Mouse (Mus musculus): ENCODE measurements at regions not wholly inside any gene's neighbourhood (a gene's known extent, or its start where the extent isn't known, plus 50 kb on each side); places are given as distances from the start of the nearest gene placed in this dataset.

DNA sequence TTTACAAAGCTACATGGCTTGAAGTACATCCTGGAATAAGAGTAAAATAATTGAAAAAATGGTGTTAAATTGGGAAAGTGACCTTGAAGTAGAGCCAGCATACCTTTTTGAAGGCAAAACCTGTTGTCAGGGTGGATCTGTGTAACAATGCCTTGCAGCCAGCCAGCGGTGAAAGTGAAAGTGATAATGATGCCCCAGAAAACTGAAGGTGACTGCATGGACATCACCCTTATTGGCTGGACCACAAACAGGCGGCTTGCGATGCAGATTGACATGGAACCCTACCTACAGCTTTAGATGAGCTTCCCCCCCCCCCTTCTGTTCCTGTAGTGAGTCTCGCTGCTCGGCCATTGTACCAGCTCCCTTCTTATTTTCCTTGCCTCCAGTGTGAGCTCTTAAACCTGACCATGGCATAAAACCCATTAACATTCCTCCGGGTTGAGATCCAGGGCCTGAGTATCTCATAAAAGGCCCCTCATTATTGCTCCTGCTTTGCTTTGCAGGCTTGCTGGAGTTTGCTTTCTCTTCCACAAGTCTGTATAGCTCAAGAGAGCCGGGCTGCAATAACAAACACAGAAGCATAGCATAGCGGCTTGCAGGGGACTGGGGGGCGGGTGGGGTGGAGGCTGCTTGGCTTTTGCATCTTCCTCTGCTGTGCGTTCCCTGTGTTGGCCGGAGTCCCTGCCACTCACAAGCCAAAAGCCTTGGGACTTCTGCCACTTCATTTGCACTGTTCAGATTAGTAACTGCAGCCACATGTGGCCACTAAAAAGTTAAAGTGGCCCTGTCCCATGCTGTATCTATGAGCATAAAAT lies 292.1 kb downstream of the Plpp3 start:
- no peak for ATAC-seq (ENCODE audit: low FRiP score)
- DNase-seq (ENCODE audit: low spot score), result no peak
- no peaks in the 10 kb centered on the region for H3K36me3 ChIP-seq (ENCODE audit: control insufficient read depth, insufficient read depth, low read length)
- H3K27ac ChIP-seq (ENCODE audit: low read depth, low read length), result no peak overlapping the region
- no peaks in the 10 kb centered on the region for H3K4me1 ChIP-seq (replicated peaks; ENCODE audit: control insufficient read depth, insufficient read depth, low read length)
- no peaks in the 10 kb centered on the region for H3K9me3 ChIP-seq (ENCODE audit: control insufficient read depth, low read length)
- 66% methylated on average over 11 of the region's 11 CpGs for WGBS
- H3K27me3 ChIP-seq (ENCODE audit: control insufficient read depth, insufficient read depth, low read length), result no peaks in the 10 kb centered on the region
- no peak overlapping the region for H3K4me2 ChIP-seq (replicated peaks; ENCODE audit: low read depth, low read length)
- no peak overlapping the region for H3K9ac ChIP-seq (ENCODE audit: low read depth, low read length)
- no peak overlapping the region for H3K4me3 ChIP-seq (ENCODE audit: low read depth, low read length)

DNA sequence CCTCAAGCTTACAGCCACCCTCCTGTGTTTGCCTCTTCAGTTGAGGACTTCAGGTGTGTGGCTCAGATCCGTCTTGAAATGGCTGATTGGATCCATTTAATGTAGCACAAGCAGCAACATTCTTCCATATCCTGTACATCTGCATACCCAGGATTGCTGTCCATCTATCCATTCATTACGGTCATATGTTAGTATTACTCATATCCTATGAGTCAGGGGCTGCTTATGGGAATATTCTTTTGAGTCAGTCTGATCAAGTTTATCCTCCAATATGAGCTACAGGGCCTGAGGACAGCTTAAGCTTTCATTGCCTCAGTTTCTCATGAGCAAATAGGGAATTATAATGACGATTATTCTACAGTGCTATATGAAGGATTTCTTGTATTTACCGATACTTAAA lies 293.7 kb downstream of the Plpp3 start:
- Histone ChIP-seq H3K27me3 (ENCODE audit: control insufficient read depth, insufficient read depth, low read length) (no peaks in the 10 kb centered on the region), H3K4me1 (replicated peaks; ENCODE audit: control insufficient read depth, insufficient read depth, low read length) (no peaks in the 10 kb centered on the region), H3K9ac (ENCODE audit: low read depth, low read length) (no peak overlapping the region), H3K4me2 (replicated peaks; ENCODE audit: low read depth, low read length) (no peak overlapping the region), H3K36me3 (ENCODE audit: control insufficient read depth, insufficient read depth, low read length) (no peaks in the 10 kb centered on the region), H3K27ac (ENCODE audit: low read depth, low read length) (no peak overlapping the region), H3K4me3 (ENCODE audit: low read depth, low read length) (no peak overlapping the region), H3K9me3 (ENCODE audit: control insufficient read depth, low read length) (no peaks in the 10 kb centered on the region)
- ATAC-seq (ENCODE audit: low FRiP score) (no peak), DNase-seq (ENCODE audit: low spot score) (no peak)
- WGBS, result 93% methylated on average over 4 of the region's 4 CpGs

DNA sequence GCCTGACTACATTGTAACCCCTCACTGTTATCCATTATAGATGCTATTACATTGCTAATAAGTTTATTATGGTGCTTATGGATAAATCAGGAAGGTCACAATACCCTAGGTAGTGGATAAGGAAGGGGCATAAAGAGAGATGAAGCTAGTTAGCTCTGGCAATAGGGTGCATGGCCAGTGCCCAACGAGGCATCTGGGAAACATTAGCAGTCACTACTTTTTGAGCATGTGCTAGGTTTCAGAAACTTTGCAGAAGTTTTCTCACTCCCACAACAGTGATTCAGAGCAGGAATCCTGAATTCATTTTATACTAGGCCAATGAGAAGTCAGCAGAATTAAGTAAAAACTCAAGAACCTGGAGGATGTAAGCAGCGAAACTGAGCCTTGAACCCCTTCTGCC lies 294.7 kb downstream of the Plpp3 start:
- H3K4me2 ChIP-seq (replicated peaks; ENCODE audit: low read depth, low read length), result no peak overlapping the region
- ATAC-seq (ENCODE audit: low FRiP score) (no peak), DNase-seq (ENCODE audit: low spot score) (no peak)
- H3K36me3 ChIP-seq (ENCODE audit: control insufficient read depth, insufficient read depth, low read length), result no peaks in the 10 kb centered on the region
- 88% methylated on average over 2 of the region's 2 CpGs for WGBS
- H3K9ac ChIP-seq (ENCODE audit: low read depth, low read length), result no peak overlapping the region
- no peaks in the 10 kb centered on the region for H3K9me3 ChIP-seq (ENCODE audit: control insufficient read depth, low read length)
- no peak overlapping the region for H3K27ac ChIP-seq (ENCODE audit: low read depth, low read length)
- no peaks in the 10 kb centered on the region for H3K27me3 ChIP-seq (ENCODE audit: control insufficient read depth, insufficient read depth, low read length)
- no peak overlapping the region for H3K4me3 ChIP-seq (ENCODE audit: low read depth, low read length)
- no peaks in the 10 kb centered on the region for H3K4me1 ChIP-seq (replicated peaks; ENCODE audit: control insufficient read depth, insufficient read depth, low read length)

DNA sequence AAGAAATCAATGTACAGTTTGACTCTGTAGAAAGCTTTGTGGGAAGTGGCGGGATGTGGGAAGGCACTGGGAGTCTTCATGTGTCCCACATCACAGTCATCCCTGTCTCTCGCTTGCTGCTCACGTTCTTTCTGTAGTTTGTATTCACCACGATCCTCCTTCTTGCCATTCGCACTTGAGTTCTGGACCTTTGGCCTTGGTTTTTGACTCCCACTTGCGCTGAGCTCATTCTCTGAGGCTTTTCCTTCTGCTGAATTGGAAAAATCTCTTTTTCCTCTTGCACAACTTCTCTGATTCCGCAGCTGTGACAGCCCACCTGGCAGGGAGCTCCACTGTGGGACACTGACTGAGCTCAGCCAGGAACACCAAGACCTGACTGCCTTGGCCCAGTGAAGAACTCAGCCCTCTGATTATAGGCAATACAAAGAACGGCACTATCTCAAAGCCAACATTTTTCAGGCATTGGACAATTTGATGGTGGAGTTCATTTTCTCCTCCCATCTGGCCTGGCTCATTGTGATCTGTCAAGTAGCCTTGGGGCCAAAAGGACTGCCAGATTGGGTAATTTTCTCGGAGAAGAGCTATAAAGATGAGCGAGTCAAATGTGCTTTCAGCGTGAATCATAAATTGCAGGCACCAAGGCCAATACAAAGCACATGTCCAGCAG lies 299.9 kb downstream of the Plpp3 start:
- no peaks in the 10 kb centered on the region for H3K9me3 ChIP-seq (ENCODE audit: control insufficient read depth, low read length)

DNA sequence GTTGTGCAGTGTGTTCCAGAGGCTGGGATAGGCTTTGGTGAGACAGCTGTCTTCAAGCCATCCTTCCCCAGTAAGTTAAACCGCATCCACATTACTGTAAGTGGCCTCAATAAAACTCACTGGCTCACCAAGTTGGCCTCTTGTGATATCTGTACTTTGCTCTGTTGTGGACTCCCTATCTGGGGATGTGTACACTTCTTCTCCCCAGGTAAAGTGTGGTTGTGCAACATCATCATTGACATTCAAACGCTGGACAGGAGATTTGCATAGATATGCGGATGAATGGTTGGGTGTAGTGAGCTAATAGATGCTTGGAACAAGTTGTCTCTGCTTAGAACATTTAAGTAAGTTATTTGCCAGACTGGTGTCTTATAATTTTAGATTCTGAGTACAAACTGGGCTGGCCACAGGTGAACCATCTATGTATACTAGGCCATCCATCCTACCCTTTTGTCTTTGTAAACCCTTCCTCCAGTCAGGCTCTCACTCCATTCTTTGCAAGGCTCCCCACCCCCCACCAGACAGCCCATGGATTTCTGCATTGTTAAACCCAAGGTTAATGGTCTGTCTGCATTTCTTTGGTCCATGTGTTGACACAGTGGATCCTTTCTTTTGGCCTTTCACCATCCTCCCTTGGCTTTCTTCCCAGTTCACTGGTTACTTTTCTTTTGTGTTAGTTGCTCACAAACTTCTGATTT lies 303.0 kb downstream of the Plpp3 start:
- DNase-seq (ENCODE audit: low spot score) (no peak), ATAC-seq (ENCODE audit: low FRiP score) (no peak)
- H3K27me3 ChIP-seq (ENCODE audit: control insufficient read depth, insufficient read depth, low read length), result no peaks in the 10 kb centered on the region
- no peak overlapping the region for H3K9ac ChIP-seq (ENCODE audit: low read depth, low read length)
- no peaks in the 10 kb centered on the region for H3K9me3 ChIP-seq (ENCODE audit: control insufficient read depth, low read length)
- WGBS, result 82% methylated on average over 3 of the region's 3 CpGs
- H3K4me2 ChIP-seq (replicated peaks; ENCODE audit: low read depth, low read length), result no peak overlapping the region
- H3K27ac ChIP-seq (ENCODE audit: low read depth, low read length), result no peak overlapping the region
- no peaks in the 10 kb centered on the region for H3K4me1 ChIP-seq (replicated peaks; ENCODE audit: control insufficient read depth, insufficient read depth, low read length)
- H3K4me3 ChIP-seq (ENCODE audit: low read depth, low read length), result no peak overlapping the region
- H3K36me3 ChIP-seq (ENCODE audit: control insufficient read depth, insufficient read depth, low read length), result no peaks in the 10 kb centered on the region

More for the DNA sequence above, 299.9 kb downstream of the Plpp3 start:
- DNase-seq (ENCODE audit: low spot score) (no peak), ATAC-seq (ENCODE audit: low FRiP score) (no peak)
- Histone ChIP-seq H3K27ac (ENCODE audit: low read depth, low read length) (no peak overlapping the region), H3K4me3 (ENCODE audit: low read depth, low read length) (no peak overlapping the region), H3K36me3 (ENCODE audit: control insufficient read depth, insufficient read depth, low read length) (no peaks in the 10 kb centered on the region), H3K4me1 (replicated peaks; ENCODE audit: control insufficient read depth, insufficient read depth, low read length) (no peaks in the 10 kb centered on the region), H3K9ac (ENCODE audit: low read depth, low read length) (no peak overlapping the region), H3K4me2 (replicated peaks; ENCODE audit: low read depth, low read length) (no peak overlapping the region), H3K27me3 (ENCODE audit: control insufficient read depth, insufficient read depth, low read length) (no peaks in the 10 kb centered on the region)
- 85% methylated on average over 11 of the region's 11 CpGs for WGBS

DNA sequence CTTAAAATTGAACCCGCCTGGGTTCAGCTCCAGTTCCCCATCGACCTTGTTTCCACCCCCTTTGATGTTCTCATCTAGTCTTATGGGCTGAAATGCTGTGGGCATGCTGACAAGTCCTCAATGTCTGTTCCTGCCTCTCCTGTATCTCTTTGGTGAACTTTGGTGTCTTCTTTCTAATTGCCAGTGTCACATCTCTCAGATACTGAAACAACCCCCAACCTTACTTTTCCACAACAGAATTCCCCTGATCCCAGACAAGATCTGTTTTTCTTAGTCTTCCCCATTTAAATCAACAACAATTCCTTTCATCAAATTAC lies 303.5 kb downstream of the Plpp3 start:
- H3K27ac ChIP-seq (ENCODE audit: low read depth, low read length), result no peak overlapping the region
- no peak overlapping the region for H3K9ac ChIP-seq (ENCODE audit: low read depth, low read length)
- H3K27me3 ChIP-seq (ENCODE audit: control insufficient read depth, insufficient read depth, low read length), result no peaks in the 10 kb centered on the region
- no peaks in the 10 kb centered on the region for H3K9me3 ChIP-seq (ENCODE audit: control insufficient read depth, low read length)
- ATAC-seq (ENCODE audit: low FRiP score), result no peak
- H3K4me3 ChIP-seq (ENCODE audit: low read depth, low read length), result no peak overlapping the region
- WGBS, result 49% methylated on average over 2 of the region's 2 CpGs
- DNase-seq (ENCODE audit: low spot score), result no peak
- no peak overlapping the region for H3K4me2 ChIP-seq (replicated peaks; ENCODE audit: low read depth, low read length)
- H3K4me1 ChIP-seq (replicated peaks; ENCODE audit: control insufficient read depth, insufficient read depth, low read length), result no peaks in the 10 kb centered on the region
- no peaks in the 10 kb centered on the region for H3K36me3 ChIP-seq (ENCODE audit: control insufficient read depth, insufficient read depth, low read length)

DNA sequence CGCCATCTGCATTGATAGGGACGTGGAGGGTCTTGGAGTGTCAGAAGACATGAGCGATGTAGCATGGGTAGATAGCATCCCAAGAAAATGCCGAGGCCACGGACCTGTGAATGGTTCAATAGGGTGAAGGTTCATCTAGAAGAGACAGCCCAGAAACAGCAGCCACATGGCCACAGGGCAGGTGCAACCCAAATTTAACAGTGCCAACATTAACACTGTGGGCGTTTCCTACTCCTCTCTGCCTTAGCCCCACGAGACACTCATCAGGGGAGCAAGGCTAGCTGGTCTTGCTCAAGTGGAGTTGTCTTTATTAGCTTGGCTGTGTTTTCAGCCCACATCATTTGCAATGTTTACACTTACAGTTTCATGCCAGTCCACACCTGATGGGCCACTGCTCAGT lies 310.7 kb downstream of the Plpp3 start:
- Histone ChIP-seq H3K4me1 (replicated peaks; ENCODE audit: control insufficient read depth, insufficient read depth, low read length) (no peaks in the 10 kb centered on the region), H3K4me3 (ENCODE audit: low read depth, low read length) (no peak overlapping the region), H3K9ac (ENCODE audit: low read depth, low read length) (no peak overlapping the region), H3K27ac (ENCODE audit: low read depth, low read length) (no peak overlapping the region), H3K27me3 (ENCODE audit: control insufficient read depth, insufficient read depth, low read length) (no peaks in the 10 kb centered on the region), H3K36me3 (ENCODE audit: control insufficient read depth, insufficient read depth, low read length) (no peaks in the 10 kb centered on the region), H3K9me3 (ENCODE audit: control insufficient read depth, low read length) (no peaks in the 10 kb centered on the region), H3K4me2 (replicated peaks; ENCODE audit: low read depth, low read length) (no peak overlapping the region)
- ATAC-seq (ENCODE audit: low FRiP score), result no peak
- 93% methylated on average over 7 of the region's 7 CpGs for WGBS
- DNase-seq (ENCODE audit: low spot score), result no peak

DNA sequence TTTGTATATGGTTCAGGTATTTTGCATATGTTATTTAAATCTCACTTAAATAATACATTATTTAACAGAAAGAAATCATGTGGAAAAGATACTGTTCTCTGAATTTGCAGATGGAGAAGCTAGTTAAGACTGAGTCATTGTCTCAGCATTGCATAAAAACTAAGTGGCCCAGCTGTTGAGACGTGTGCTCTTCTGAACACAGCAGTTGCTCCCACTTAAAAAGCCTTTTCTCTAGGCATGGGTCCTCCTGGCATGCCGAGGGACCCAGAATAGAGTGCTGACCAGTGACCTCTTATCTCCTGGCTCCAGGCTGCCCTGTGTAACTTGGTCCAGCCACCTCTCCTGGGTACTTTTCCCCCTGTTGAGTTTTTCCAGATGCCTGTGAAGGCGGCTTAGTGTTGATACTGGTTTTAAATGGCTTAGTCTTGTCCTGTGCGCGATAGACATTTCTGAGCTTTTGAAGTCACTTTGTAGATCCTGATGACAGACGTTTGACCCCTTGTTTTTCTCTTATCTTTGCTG lies 312.2 kb downstream of the Plpp3 start:
- H3K4me1 ChIP-seq (replicated peaks; ENCODE audit: control insufficient read depth, insufficient read depth, low read length), result no peaks in the 10 kb centered on the region
- no peak for DNase-seq (ENCODE audit: low spot score)
- no peak overlapping the region for H3K4me2 ChIP-seq (replicated peaks; ENCODE audit: low read depth, low read length)
- no peak overlapping the region for H3K27ac ChIP-seq (ENCODE audit: low read depth, low read length)
- no peaks in the 10 kb centered on the region for H3K27me3 ChIP-seq (ENCODE audit: control insufficient read depth, insufficient read depth, low read length)
- no peak overlapping the region for H3K9ac ChIP-seq (ENCODE audit: low read depth, low read length)
- H3K9me3 ChIP-seq (ENCODE audit: control insufficient read depth, low read length), result no peaks in the 10 kb centered on the region
- WGBS, result 65% methylated on average over 6 of the region's 6 CpGs
- ATAC-seq (ENCODE audit: low FRiP score), result no peak
- no peak overlapping the region for H3K4me3 ChIP-seq (ENCODE audit: low read depth, low read length)
- H3K36me3 ChIP-seq (ENCODE audit: control insufficient read depth, insufficient read depth, low read length), result no peaks in the 10 kb centered on the region

Data from hindbrain, embryonic 11.5 days (tissue).